Mouse (Mus musculus): ENCODE data around the gene Sdr39u1. TPM values are rescaled to one million over a fixed set of nuclear protein-coding genes. Genes with fewer than 3 reads are reported as not detected.

The Sdr39u1 gene
- total and polyA plus RNA-seq, 3 experiments = 2.2 TPM; not detected in 2

DNA sequence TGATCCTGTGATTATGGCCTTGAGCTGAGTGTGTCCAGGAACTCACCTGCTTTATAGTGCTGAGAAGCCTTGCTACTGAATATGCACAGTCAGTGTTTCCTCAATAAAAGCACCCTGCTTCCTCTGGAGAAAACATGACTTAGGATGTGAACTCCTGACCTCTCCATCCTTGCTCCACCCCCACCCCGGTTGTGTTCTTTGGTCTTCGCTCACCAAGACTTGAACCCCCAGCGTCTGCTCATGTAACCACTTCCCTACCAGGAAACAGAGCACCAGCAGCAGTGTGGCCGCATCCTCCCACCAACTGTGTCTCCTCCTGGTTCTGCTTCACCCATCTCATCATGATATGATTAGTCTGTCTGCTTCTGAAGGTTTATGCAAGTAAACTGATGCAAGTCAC, 13.3 kb upstream of the Sdr39u1 start:
- Histone ChIP-seq H3K27me3 (ENCODE audit: insufficient read depth, low read length) (peaks cover 3% of the 10 kb centered on the region; the same call in 1 of the 2 replicates), H3K9me3 (replicated peaks) (no peaks in the 10 kb centered on the region), H3K4me1 (ENCODE audit: insufficient read depth, low read depth, low read length) (peaks cover 11% of the 10 kb centered on the region), H3K4me3 (ENCODE audit: low read depth, low read length) (no peak overlapping the region), H3K36me3 (replicated peaks) (no peaks in the 10 kb centered on the region)
- no peak for TF ChIP-seq TAL1 (conservative IDR thresholded peaks at IDR 0.05; ENCODE audit: low read depth, low read length)
- no peak for TF ChIP-seq CTCF (IDR thresholded peaks at IDR 0.05; ENCODE audit: low read depth, low read length)
- no peak for TF ChIP-seq GATA1 (IDR thresholded peaks at IDR 0.05; ENCODE audit: borderline replicate concordance, low read length)
- TF ChIP-seq GATA2 (IDR thresholded peaks at IDR 0.05; ENCODE audit: borderline replicate concordance, low read depth, low read length) = no peak
- no peak for TF ChIP-seq POLR2AphosphoS5 (IDR thresholded peaks at IDR 0.05; ENCODE audit: insufficient replicate concordance, low read depth, low read length)
- DNase-seq (ENCODE audit: low spot score) (no peak), ATAC-seq (ENCODE audit: extremely low read depth, insufficient number of reproducible peaks, low FRiP score, poor library complexity, severe bottlenecking) (no peak)

- H3K36me3 ChIP-seq (replicated peaks) = no peaks in the 10 kb centered on the region
- no peak for ATAC-seq (ENCODE audit: extremely low read depth, insufficient number of reproducible peaks, low FRiP score, poor library complexity, severe bottlenecking)
- TF ChIP-seq TAL1 (conservative IDR thresholded peaks at IDR 0.05; ENCODE audit: low read depth, low read length) = no peak
- TF ChIP-seq GATA1 (IDR thresholded peaks at IDR 0.05; ENCODE audit: borderline replicate concordance, low read length) = no peak
- no peak for TF ChIP-seq GATA2 (IDR thresholded peaks at IDR 0.05; ENCODE audit: borderline replicate concordance, low read depth, low read length)
- TF ChIP-seq POLR2AphosphoS5 (IDR thresholded peaks at IDR 0.05; ENCODE audit: insufficient replicate concordance, low read depth, low read length) = no peak
- no peak for TF ChIP-seq CTCF (IDR thresholded peaks at IDR 0.05; ENCODE audit: low read depth, low read length)
- H3K4me3 ChIP-seq (ENCODE audit: low read depth, low read length) = no peak overlapping the region
- no peaks in the 10 kb centered on the region for H3K9me3 ChIP-seq (replicated peaks)
- peaks cover 19% of the 10 kb centered on the region for H3K27me3 ChIP-seq (ENCODE audit: insufficient read depth, low read length)
- H3K4me1 ChIP-seq (ENCODE audit: insufficient read depth, low read depth, low read length) = peaks cover 23% of the 10 kb centered on the region
- no peak for DNase-seq (ENCODE audit: low spot score)
Measured at GRCm38 (mm10) chr14:55905518-55905917, 5.4 kb upstream of the Sdr39u1 start.

DNA sequence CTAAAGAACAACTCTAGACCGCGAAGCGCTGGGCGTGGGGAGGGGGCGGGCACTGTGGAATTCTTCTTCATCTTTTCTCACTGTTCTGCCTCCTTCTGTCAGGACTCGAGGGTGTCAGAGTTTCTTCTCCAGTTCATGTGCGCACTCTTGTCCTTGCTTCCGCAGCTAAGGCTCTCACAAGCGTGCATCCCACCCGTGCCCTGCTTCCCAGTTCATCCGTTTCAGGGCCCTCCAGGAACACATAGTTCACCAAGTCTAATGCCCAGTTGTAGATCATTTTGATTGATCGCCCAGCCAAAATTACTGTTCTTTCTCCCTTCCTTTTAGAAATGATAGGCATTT, 292 bp upstream of the Sdr39u1 start:
- no peak for ATAC-seq (ENCODE audit: extremely low read depth, insufficient number of reproducible peaks, low FRiP score, poor library complexity, severe bottlenecking)
- peaks cover 40% of the 10 kb centered on the region for H3K4me1 ChIP-seq (ENCODE audit: insufficient read depth, low read depth, low read length)
- DNase-seq (ENCODE audit: low spot score) = no peak
- peaks cover 3% of the 10 kb centered on the region; the same call in 1 of the 2 replicates for H3K27me3 ChIP-seq (ENCODE audit: insufficient read depth, low read length)
- H3K4me3 ChIP-seq (ENCODE audit: low read depth, low read length) = no peak overlapping the region
- TF ChIP-seq POLR2AphosphoS5 (IDR thresholded peaks at IDR 0.05; ENCODE audit: insufficient replicate concordance, low read depth, low read length) (no peak), TAL1 (conservative IDR thresholded peaks at IDR 0.05; ENCODE audit: low read depth, low read length) (no peak), GATA2 (IDR thresholded peaks at IDR 0.05; ENCODE audit: borderline replicate concordance, low read depth, low read length) (no peak), CTCF (IDR thresholded peaks at IDR 0.05; ENCODE audit: low read depth, low read length) (no peak), GATA1 (IDR thresholded peaks at IDR 0.05; ENCODE audit: borderline replicate concordance, low read length) (no peak)
- peaks cover 49% of the 10 kb centered on the region for H3K36me3 ChIP-seq (replicated peaks)
- no peaks in the 10 kb centered on the region for H3K9me3 ChIP-seq (replicated peaks)

DNA sequence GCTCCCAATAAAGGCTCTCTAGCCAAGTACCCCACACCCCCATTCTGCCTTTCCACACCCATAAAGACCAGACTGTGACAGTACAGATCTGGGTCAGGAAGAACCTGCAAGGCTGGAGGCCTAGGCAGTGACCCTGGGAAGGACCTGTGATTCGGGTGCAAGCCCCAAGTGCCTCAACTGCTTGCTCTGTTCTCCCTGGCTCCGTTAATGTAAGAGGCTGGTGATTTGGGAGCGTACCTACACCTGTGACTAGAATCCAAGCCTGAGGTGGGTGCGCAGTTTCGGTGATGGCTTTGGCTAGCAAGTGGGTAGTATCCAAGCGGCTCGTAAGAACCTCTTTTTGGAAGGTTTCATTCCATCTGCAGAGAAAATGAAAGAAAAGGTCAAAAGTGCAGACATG, 1.1 kb downstream of the Sdr39u1 start:
- TF ChIP-seq GATA1 (IDR thresholded peaks at IDR 0.05; ENCODE audit: borderline replicate concordance, low read length) = no peak
- no peak for TF ChIP-seq POLR2AphosphoS5 (IDR thresholded peaks at IDR 0.05; ENCODE audit: insufficient replicate concordance, low read depth, low read length)
- no peak for TF ChIP-seq CTCF (IDR thresholded peaks at IDR 0.05; ENCODE audit: low read depth, low read length)
- TF ChIP-seq GATA2 (IDR thresholded peaks at IDR 0.05; ENCODE audit: borderline replicate concordance, low read depth, low read length) = no peak
- no peak for TF ChIP-seq TAL1 (conservative IDR thresholded peaks at IDR 0.05; ENCODE audit: low read depth, low read length)
- H3K4me3 ChIP-seq (ENCODE audit: low read depth, low read length) = no peak overlapping the region

GRCm38 (mm10) chr14:55897671-55898070, 2.4 kb downstream of the Sdr39u1 start:
- DNase-seq (ENCODE audit: low spot score) (no peak), ATAC-seq (ENCODE audit: extremely low read depth, insufficient number of reproducible peaks, low FRiP score, poor library complexity, severe bottlenecking) (no peak)
- Histone ChIP-seq H3K36me3 (replicated peaks) (peaks cover 74% of the 10 kb centered on the region), H3K4me3 (ENCODE audit: low read depth, low read length) (no peak overlapping the region), H3K27me3 (ENCODE audit: insufficient read depth, low read length) (no peaks in the 10 kb centered on the region), H3K9me3 (replicated peaks) (no peaks in the 10 kb centered on the region), H3K4me1 (ENCODE audit: insufficient read depth, low read depth, low read length) (peaks cover 34% of the 10 kb centered on the region)
- TF ChIP-seq GATA1 (IDR thresholded peaks at IDR 0.05; ENCODE audit: borderline replicate concordance, low read length) = no peak
- TF ChIP-seq GATA2 (IDR thresholded peaks at IDR 0.05; ENCODE audit: borderline replicate concordance, low read depth, low read length) = no peak
- TF ChIP-seq POLR2AphosphoS5 (IDR thresholded peaks at IDR 0.05; ENCODE audit: insufficient replicate concordance, low read depth, low read length) = no peak
- TF ChIP-seq TAL1 (conservative IDR thresholded peaks at IDR 0.05; ENCODE audit: low read depth, low read length) = no peak
- TF ChIP-seq CTCF (IDR thresholded peaks at IDR 0.05; ENCODE audit: low read depth, low read length) = no peak

More for the DNA sequence above, 1.1 kb downstream of the Sdr39u1 start:
- DNase-seq (ENCODE audit: low spot score) (no peak), ATAC-seq (ENCODE audit: extremely low read depth, insufficient number of reproducible peaks, low FRiP score, poor library complexity, severe bottlenecking) (no peak)
- H3K9me3 ChIP-seq (replicated peaks) = no peaks in the 10 kb centered on the region
- H3K36me3 ChIP-seq (replicated peaks) = peaks cover 63% of the 10 kb centered on the region
- H3K27me3 ChIP-seq (ENCODE audit: insufficient read depth, low read length) = no peaks in the 10 kb centered on the region; the same call in 1 of the 2 replicates
- peaks cover 39% of the 10 kb centered on the region for H3K4me1 ChIP-seq (ENCODE audit: insufficient read depth, low read depth, low read length)

- H3K4me3 ChIP-seq (ENCODE audit: low read depth, low read length) = peak overlapping the region; percentile 75; the same call in 1 of the 2 replicates
- TF ChIP-seq TAL1 (conservative IDR thresholded peaks at IDR 0.05; ENCODE audit: low read depth, low read length) (no peak), GATA2 (IDR thresholded peaks at IDR 0.05; ENCODE audit: borderline replicate concordance, low read depth, low read length) (no peak), POLR2AphosphoS5 (IDR thresholded peaks at IDR 0.05; ENCODE audit: insufficient replicate concordance, low read depth, low read length) (no peak), CTCF (IDR thresholded peaks at IDR 0.05; ENCODE audit: low read depth, low read length) (no peak), GATA1 (IDR thresholded peaks at IDR 0.05; ENCODE audit: borderline replicate concordance, low read length) (no peak)
- peaks cover 2% of the 10 kb centered on the region; the same call in 1 of the 2 replicates for H3K27me3 ChIP-seq (ENCODE audit: insufficient read depth, low read length)
- no peak for DNase-seq (ENCODE audit: low spot score)
- no peaks in the 10 kb centered on the region for H3K9me3 ChIP-seq (replicated peaks)
- peaks cover 62% of the 10 kb centered on the region for H3K36me3 ChIP-seq (replicated peaks)
- peaks cover 68% of the 10 kb centered on the region for H3K4me1 ChIP-seq (ENCODE audit: insufficient read depth, low read depth, low read length)
- ATAC-seq (ENCODE audit: extremely low read depth, insufficient number of reproducible peaks, low FRiP score, poor library complexity, severe bottlenecking) = no peak
Measured at GRCm38 (mm10) chr14:55886571-55887382, 13.3 kb downstream of the Sdr39u1 start.

Measured in G1E (cell line).